Mouse (Mus musculus) gastrocnemius, postnatal 25 days (tissue): Measurements from ENCODE around the gene Tspoap1. TPM values are rescaled to one million over a fixed set of nuclear protein-coding genes. Genes with fewer than 3 reads are reported as not detected.

Source experiments
- DNase-seq: peaks from one replicate; pipeline ENCODE4 v3.0.0; 2022
- microRNA-seq, 2 experiments: library from miRNA; unstranded; fragments of <30 nt; microRNA quantifications; one replicate each; pipeline ENCODE4 v1.2.0; 2021; ENCODE audit warnings: borderline replicate concordance in 2 of 2
- total RNA-seq, 2 experiments: library from RNA; stranded (reverse); gene quantifications; 1 replicate in 1 of 2; 2 replicates in 1 of 2; pipeline ENCODE4 v1.2.3; 2021

Gene Tspoap1
- total RNA-seq, 2 experiments from 2014 or later: 0.08 TPM; not detected in 1

DNA sequence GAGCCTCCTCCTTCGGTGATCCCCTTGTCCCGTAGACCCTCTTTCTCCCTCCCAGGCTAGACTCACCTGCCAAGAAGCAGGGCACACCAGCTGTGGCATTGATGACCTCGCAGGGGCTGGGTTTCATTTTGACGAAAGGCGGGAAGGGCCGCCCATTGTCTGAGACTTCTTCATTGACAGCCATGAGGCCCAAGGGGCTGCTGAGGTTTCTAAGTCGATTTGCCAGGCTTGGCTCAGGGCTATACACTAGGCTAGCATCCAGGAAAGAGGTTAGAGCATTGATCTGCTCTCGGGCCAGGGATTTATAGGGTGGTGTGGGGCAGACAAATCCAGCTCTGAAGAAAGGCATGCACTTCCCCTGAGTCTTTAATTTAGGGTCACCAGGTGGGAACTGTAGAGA lies 54.5 kb downstream of the Tspoap1 start:
- no peak for DNase-seq

GRCm38 (mm10) chr11:87816707-87817442 lies 56.5 kb downstream of the Tspoap1 start:
- no peak for DNase-seq

DNA sequence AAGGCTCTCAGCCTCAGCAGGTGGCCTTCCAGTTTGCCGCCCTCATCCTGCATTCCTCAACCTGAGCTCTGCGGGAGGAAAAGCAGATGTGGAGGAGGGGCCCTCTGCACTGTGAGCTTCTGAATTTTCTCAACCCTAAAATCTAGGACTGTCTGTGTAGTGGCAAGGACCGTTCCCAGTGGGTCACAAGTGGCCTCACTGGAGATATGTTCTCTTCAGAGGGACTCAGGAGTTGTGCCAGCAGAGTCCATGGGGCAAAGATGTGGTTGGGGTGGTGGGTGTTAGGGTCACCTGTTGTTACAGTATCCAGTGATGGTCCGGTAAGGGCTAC lies 57.1 kb downstream of the Tspoap1 start:
- DNase-seq: no peak

DNA sequence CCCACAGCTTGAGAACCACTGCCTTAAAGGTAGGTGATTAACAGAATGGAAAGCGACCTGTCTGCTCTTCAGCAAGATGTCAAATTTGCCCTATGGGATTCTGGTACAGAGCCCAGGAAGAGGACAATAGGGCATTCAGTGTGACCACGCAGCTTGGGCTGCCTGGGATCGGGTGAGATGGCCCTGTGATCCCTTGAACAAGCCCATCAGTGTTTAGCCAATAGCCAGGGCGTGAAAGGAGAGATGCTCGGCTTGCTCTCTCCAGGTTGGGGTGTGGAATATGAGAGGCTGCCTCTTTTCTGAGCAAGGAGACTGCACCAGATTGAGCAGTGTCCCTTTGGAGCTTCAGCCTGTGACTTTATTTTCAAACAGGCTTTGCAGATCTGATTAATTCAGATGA lies 61.2 kb downstream of the Tspoap1 start:
- no peak for DNase-seq

DNA sequence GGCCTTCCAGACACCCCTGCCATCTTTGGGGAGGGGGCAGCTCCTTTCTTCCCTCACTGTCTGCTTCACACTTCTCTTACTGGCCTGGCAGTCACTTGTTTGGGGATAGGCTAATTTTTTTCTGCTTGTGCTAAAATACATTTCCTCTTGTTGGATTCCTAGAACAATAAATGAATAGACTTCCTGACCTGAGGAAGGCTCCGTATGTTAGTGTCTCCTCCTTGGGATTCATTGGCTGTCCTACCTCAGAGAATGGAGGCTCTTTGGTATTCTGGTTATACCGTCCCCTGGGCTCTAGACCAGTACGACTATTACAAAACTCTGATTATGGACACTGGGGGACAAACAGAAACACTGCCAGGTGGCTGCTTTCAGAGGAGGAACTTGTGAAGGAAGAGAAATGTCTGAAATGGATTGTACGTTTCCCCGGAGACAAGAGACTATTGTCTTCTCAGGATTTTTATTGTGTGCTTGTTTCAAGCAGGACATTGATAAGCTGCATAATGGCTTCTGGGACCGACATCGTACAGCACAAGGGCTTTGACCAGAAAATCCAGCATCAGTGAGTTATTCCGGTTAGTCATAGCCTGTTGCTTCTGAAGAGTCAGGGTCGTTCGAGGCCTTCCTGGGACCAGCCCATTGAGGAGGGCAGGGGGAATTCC lies 68.0 kb downstream of the Tspoap1 start, which contains the start of gene Lpo:
Lpo (minus strand) TSS at position 51 of the 662 bp plus-strand sequence.
- DNase-seq: no peak

Small RNA genes within 50 kb of the gene (microRNA-seq; reads per million reads assigned to microRNA genes)
- gene Mir142 (0 reads per million in 2 experiments), gene Mir142b (0 reads per million in 2 experiments)

Other genes with a start within 250 kb of the Tspoap1 start
- not detected for gene Gm11492, start 193.9 kb upstream of the Tspoap1 start, total RNA-seq
- gene Sept4, start 191.6 kb upstream of the Tspoap1 start, total RNA-seq: 10 to 100 TPM; 10.9 to 14.7 TPM
- 10 to 100 TPM in 1 of 2 experiments, 1 to 10 TPM in 1; 9.9 to 13.0 TPM for gene Mtmr4, start 168.4 kb upstream of the Tspoap1 start, total RNA-seq
- gene Hsf5, start 143.4 kb upstream of the Tspoap1 start, total RNA-seq: not detected
- gene Rnf43, start 97.8 kb upstream of the Tspoap1 start, total RNA-seq: under 1 TPM in 1 of 2 experiments, not detected in 1; 0.40 TPM
- gene Supt4a, start 23.0 kb upstream of the Tspoap1 start, total RNA-seq: 10 to 100 TPM; 31.6 to 31.7 TPM
- gene Mpo, start 33.0 kb downstream of the Tspoap1 start, total RNA-seq: not detected
- gene Lpo, start 67.7 kb downstream of the Tspoap1 start, total RNA-seq: not detected
- gene Mks1, start 92.7 kb downstream of the Tspoap1 start, total RNA-seq: 1 to 10 TPM; 1.2 to 1.5 TPM
- gene Epx, start 115.0 kb downstream of the Tspoap1 start, total RNA-seq: not detected
- gene Olfr462, start 131.7 kb downstream of the Tspoap1 start, total RNA-seq: not detected
- not detected for gene Olfr463, start 136.8 kb downstream of the Tspoap1 start, total RNA-seq
- gene Olfr464, start 160.4 kb downstream of the Tspoap1 start, total RNA-seq: not detected
- 100 to 1,000 TPM; 145 to 167 TPM for gene Dynll2, start 227.0 kb downstream of the Tspoap1 start, total RNA-seq